Mouse (Mus musculus) layer of hippocampus, postnatal 14 days (tissue): ENCODE results near the gene Scarb1. TPM values are rescaled to one million over a fixed set of nuclear protein-coding genes. Genes with fewer than 3 reads are reported as not detected.

Source experiments
- DNase-seq, 2 experiments: peaks; one replicate each; pipeline ENCODE4 v3.0.0; 2021 to 2022; ENCODE audit warnings: low spot score in 2 of 2, mixed read lengths in 1 of 2
- total RNA-seq, 2 experiments: library from RNA; stranded (reverse); gene quantifications; 2 replicates each; pipeline ENCODE4 v1.2.3; 2021

The Scarb1 gene
- total RNA-seq, 2 experiments from 2014 or later: 46.1 to 54.3 TPM

- DNase-seq: no peak
These were observed 34.1 kb downstream of the Scarb1 start for GRCm38 (mm10) chr5:125306824-125307223.

- no peak for DNase-seq
These were observed 34.5 kb downstream of the Scarb1 start for GRCm38 (mm10) chr5:125306372-125306771.

- DNase-seq: no peak
These were observed 35.4 kb downstream of the Scarb1 start for GRCm38 (mm10) chr5:125305229-125306081.

GRCm38 (mm10) chr5:125304245-125304856 is 36.5 kb downstream of the Scarb1 start:
- no peak for DNase-seq

GRCm38 (mm10) chr5:125303055-125303454 is 37.8 kb downstream of the Scarb1 start:
- DNase-seq: no peak

GRCm38 (mm10) chr5:125298234-125298633 is 42.7 kb downstream of the Scarb1 start:
- no peak for DNase-seq

GRCm38 (mm10) chr5:125297171-125297570 is 43.7 kb downstream of the Scarb1 start:
- no peak for DNase-seq

- no peak for DNase-seq
These were observed 47.9 kb downstream of the Scarb1 start for GRCm38 (mm10) chr5:125292951-125293350.

- DNase-seq: no peak
These were observed 49.0 kb downstream of the Scarb1 start for GRCm38 (mm10) chr5:125291895-125292294.

GRCm38 (mm10) chr5:125291387-125291786 is 49.5 kb downstream of the Scarb1 start:
- DNase-seq: no peak

GRCm38 (mm10) chr5:125287053-125287655 is 53.7 kb downstream of the Scarb1 start:
- DNase-seq: no peak

GRCm38 (mm10) chr5:125286090-125286489 is 54.8 kb downstream of the Scarb1 start:
- no peak for DNase-seq

- peak; percentile 49 to 53 for DNase-seq
These were observed 56.9 kb downstream of the Scarb1 start for GRCm38 (mm10) chr5:125283748-125284640.

- no peak for DNase-seq
These were observed 61.7 kb downstream of the Scarb1 start for GRCm38 (mm10) chr5:125279216-125279615.

- DNase-seq: no peak
These were observed 62.6 kb downstream of the Scarb1 start for GRCm38 (mm10) chr5:125278314-125278713.

- no peak for DNase-seq
These were observed 63.6 kb downstream of the Scarb1 start for GRCm38 (mm10) chr5:125277313-125277712.

GRCm38 (mm10) chr5:125276765-125277164 is 64.1 kb downstream of the Scarb1 start:
- DNase-seq: no peak

GRCm38 (mm10) chr5:125275315-125275714 is 65.6 kb downstream of the Scarb1 start:
- no peak for DNase-seq

GRCm38 (mm10) chr5:125274773-125275172 is 66.1 kb downstream of the Scarb1 start:
- no peak for DNase-seq

- no peak for DNase-seq
These were observed 66.7 kb downstream of the Scarb1 start for GRCm38 (mm10) chr5:125274182-125274581.

- DNase-seq: peak; percentile 64 to 71
These were observed 67.2 kb downstream of the Scarb1 start for GRCm38 (mm10) chr5:125273666-125274109.
